Mouse (Mus musculus): ENCODE measurements at regions not wholly inside any gene's neighbourhood (a gene's known extent, or its start where the extent isn't known, plus 50 kb on each side); places are given as distances from the start of the nearest gene placed in this dataset.

DNA sequence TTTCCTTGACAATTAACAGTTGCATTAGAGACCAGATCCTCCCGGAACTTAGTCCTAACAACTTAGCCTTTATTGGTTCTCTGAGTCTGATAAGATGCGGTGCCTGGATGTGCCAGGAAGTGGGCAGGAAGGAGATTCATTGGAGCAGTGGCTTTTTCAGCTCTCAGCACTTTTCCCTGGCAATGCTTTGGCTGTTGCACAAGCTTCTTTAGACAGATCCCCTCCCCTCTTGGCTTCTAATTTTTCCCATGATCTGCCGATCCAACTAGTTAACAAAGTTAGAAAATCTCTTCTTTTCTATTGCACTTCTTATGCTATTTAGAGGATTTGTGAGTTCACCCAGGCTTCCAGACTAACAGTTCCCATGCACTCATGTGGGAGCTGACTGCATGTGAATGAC lies 211.1 kb upstream of the Xrcc4 start:
- H3K4me1 ChIP-seq (ENCODE audit: control insufficient read depth, insufficient read depth, low read length) = no peaks in the 10 kb centered on the region
- TF ChIP-seq POLR2A (IDR thresholded peaks at IDR 0.05; ENCODE audit: borderline replicate concordance, extremely low read depth, insufficient read depth, insufficient read length) = no peak
- H3K9me3 ChIP-seq (ENCODE audit: control insufficient read depth, low read length) = no peaks in the 10 kb centered on the region
- no peak overlapping the region for H3K27ac ChIP-seq (replicated peaks; ENCODE audit: low read depth, low read length)
- DNase-seq (ENCODE audit: low spot score) = no peak
- H3K4me3 ChIP-seq (replicated peaks; ENCODE audit: low read length) = no peak overlapping the region
- H3K9ac ChIP-seq (ENCODE audit: low read depth, low read length, severe bottlenecking) = no peak overlapping the region
- WGBS = 71% methylated on average over 3 of the region's 3 CpGs
- no peaks in the 10 kb centered on the region for H3K36me3 ChIP-seq (ENCODE audit: control insufficient read depth, insufficient read depth, low read length)
- no peak for ATAC-seq (ENCODE audit: low FRiP score, low read depth)
- H3K27me3 ChIP-seq (ENCODE audit: control insufficient read depth, insufficient read depth, low read length) = no peaks in the 10 kb centered on the region
- no peak overlapping the region for H3K4me2 ChIP-seq (replicated peaks; ENCODE audit: low read depth, low read length, severe bottlenecking)

DNA sequence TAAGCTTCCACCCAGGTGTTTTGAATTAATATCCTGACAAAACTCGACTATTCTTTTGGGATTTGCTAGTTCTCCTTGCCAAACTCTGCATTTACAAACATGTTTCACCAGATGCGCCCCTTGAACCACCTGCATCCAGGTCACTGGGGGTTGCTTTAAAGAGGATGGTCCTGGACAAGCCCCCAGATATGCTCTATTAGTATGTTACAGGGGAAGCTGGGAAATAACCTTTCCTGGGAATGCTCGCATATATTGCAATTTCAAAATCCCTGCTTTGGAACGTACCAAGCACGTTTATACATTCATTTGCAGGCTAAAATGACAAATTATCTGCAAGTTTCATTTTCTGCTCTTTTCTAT lies 205.2 kb upstream of the Xrcc4 start:
- WGBS = 47% methylated on average over 5 of the region's 5 CpGs
- TF ChIP-seq POLR2A (IDR thresholded peaks at IDR 0.05; ENCODE audit: borderline replicate concordance, extremely low read depth, insufficient read depth, insufficient read length) = no peak
- no peaks in the 10 kb centered on the region for H3K36me3 ChIP-seq (ENCODE audit: control insufficient read depth, insufficient read depth, low read length)
- no peaks in the 10 kb centered on the region for H3K27me3 ChIP-seq (ENCODE audit: control insufficient read depth, insufficient read depth, low read length)
- no peaks in the 10 kb centered on the region for H3K9me3 ChIP-seq (ENCODE audit: control insufficient read depth, low read length)
- DNase-seq (ENCODE audit: low spot score) = peak; percentile 71
- no peak for ATAC-seq (ENCODE audit: low FRiP score, low read depth)
- H3K4me1 ChIP-seq (ENCODE audit: control insufficient read depth, insufficient read depth, low read length) = peaks cover 13% of the 10 kb centered on the region
- H3K4me3 ChIP-seq (replicated peaks; ENCODE audit: low read length) = no peak overlapping the region
- no peak overlapping the region for H3K9ac ChIP-seq (ENCODE audit: low read depth, low read length, severe bottlenecking)
- no peak overlapping the region; the same call in 1 of the 2 replicates for H3K27ac ChIP-seq (replicated peaks; ENCODE audit: low read depth, low read length)
- no peak overlapping the region for H3K4me2 ChIP-seq (replicated peaks; ENCODE audit: low read depth, low read length, severe bottlenecking)

- no peaks in the 10 kb centered on the region for H3K36me3 ChIP-seq (ENCODE audit: control insufficient read depth, insufficient read depth, low read length)
- H3K4me3 ChIP-seq (replicated peaks; ENCODE audit: low read length) = no peak overlapping the region
- no peak overlapping the region for H3K9ac ChIP-seq (ENCODE audit: low read depth, low read length, severe bottlenecking)
- no peak overlapping the region; the same call in 1 of the 2 replicates for H3K27ac ChIP-seq (replicated peaks; ENCODE audit: low read depth, low read length)
- WGBS = 30% methylated on average over 10 of the region's 10 CpGs
- no peaks in the 10 kb centered on the region for H3K9me3 ChIP-seq (ENCODE audit: control insufficient read depth, low read length)
- no peak overlapping the region for H3K4me2 ChIP-seq (replicated peaks; ENCODE audit: low read depth, low read length, severe bottlenecking)
- ATAC-seq (ENCODE audit: low FRiP score, low read depth) (peak; percentile 67; the same call in 1 of the 2 replicates), DNase-seq (ENCODE audit: low spot score) (no peak)
- H3K27me3 ChIP-seq (ENCODE audit: control insufficient read depth, insufficient read depth, low read length) = no peaks in the 10 kb centered on the region
- H3K4me1 ChIP-seq (ENCODE audit: control insufficient read depth, insufficient read depth, low read length) = peaks cover 13% of the 10 kb centered on the region
- no peak for TF ChIP-seq POLR2A (IDR thresholded peaks at IDR 0.05; ENCODE audit: borderline replicate concordance, extremely low read depth, insufficient read depth, insufficient read length)
Observed at GRCm38 (mm10) chr13:90293697-90294647, 204.6 kb upstream of the Xrcc4 start.

- no peak for TF ChIP-seq POLR2A (IDR thresholded peaks at IDR 0.05; ENCODE audit: borderline replicate concordance, extremely low read depth, insufficient read depth, insufficient read length)
- 48% methylated on average over 4 of the region's 4 CpGs for WGBS
- Histone ChIP-seq H3K4me1 (ENCODE audit: control insufficient read depth, insufficient read depth, low read length) (peaks cover 13% of the 10 kb centered on the region), H3K4me2 (replicated peaks; ENCODE audit: low read depth, low read length, severe bottlenecking) (no peak overlapping the region), H3K9ac (ENCODE audit: low read depth, low read length, severe bottlenecking) (no peak overlapping the region), H3K27ac (replicated peaks; ENCODE audit: low read depth, low read length) (no peak overlapping the region), H3K36me3 (ENCODE audit: control insufficient read depth, insufficient read depth, low read length) (no peaks in the 10 kb centered on the region), H3K27me3 (ENCODE audit: control insufficient read depth, insufficient read depth, low read length) (no peaks in the 10 kb centered on the region), H3K4me3 (replicated peaks; ENCODE audit: low read length) (no peak overlapping the region), H3K9me3 (ENCODE audit: control insufficient read depth, low read length) (no peaks in the 10 kb centered on the region)
- no peak for ATAC-seq (ENCODE audit: low FRiP score, low read depth)
- DNase-seq (ENCODE audit: low spot score) = no peak
Observed at GRCm38 (mm10) chr13:90292905-90293304, 203.5 kb upstream of the Xrcc4 start.

DNA sequence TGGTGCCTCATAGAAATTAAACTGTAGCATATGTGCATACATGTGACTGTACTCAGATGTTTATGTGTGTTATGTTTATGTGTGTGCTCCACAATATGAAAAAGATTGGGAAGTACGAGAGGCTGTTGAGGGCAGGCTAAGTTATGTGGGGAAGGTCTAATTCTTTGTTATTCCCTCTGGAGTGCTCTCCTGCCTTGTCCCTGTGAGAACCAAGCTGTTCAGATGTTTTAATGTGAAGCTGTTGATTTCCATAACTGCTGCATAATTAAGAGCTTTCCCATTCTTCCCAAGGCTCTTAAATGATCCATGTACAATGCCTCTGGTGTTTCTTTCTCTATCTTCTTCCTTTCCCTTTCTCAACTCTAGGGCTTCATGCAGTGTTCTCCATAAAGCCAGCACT lies 202.7 kb upstream of the Xrcc4 start:
- H3K27me3 ChIP-seq (ENCODE audit: control insufficient read depth, insufficient read depth, low read length) = no peaks in the 10 kb centered on the region
- H3K4me1 ChIP-seq (ENCODE audit: control insufficient read depth, insufficient read depth, low read length) = peaks cover 13% of the 10 kb centered on the region
- TF ChIP-seq POLR2A (IDR thresholded peaks at IDR 0.05; ENCODE audit: borderline replicate concordance, extremely low read depth, insufficient read depth, insufficient read length) = no peak
- no peaks in the 10 kb centered on the region for H3K36me3 ChIP-seq (ENCODE audit: control insufficient read depth, insufficient read depth, low read length)
- H3K9ac ChIP-seq (ENCODE audit: low read depth, low read length, severe bottlenecking) = no peak overlapping the region
- DNase-seq (ENCODE audit: low spot score) (no peak), ATAC-seq (ENCODE audit: low FRiP score, low read depth) (no peak)
- H3K4me3 ChIP-seq (replicated peaks; ENCODE audit: low read length) = no peak overlapping the region
- 27% methylated on average over 1 of the region's 1 CpGs for WGBS
- H3K9me3 ChIP-seq (ENCODE audit: control insufficient read depth, low read length) = no peaks in the 10 kb centered on the region
- H3K4me2 ChIP-seq (replicated peaks; ENCODE audit: low read depth, low read length, severe bottlenecking) = no peak overlapping the region
- H3K27ac ChIP-seq (replicated peaks; ENCODE audit: low read depth, low read length) = no peak overlapping the region

Data from limb, embryonic 14.5 days (tissue).